Mouse (Mus musculus): ENCODE data around the gene Tmem60.
A peak's percentile ranks its signal among the peaks of the same experiment; 100 is the strongest.

The Tmem60 gene

DNA sequence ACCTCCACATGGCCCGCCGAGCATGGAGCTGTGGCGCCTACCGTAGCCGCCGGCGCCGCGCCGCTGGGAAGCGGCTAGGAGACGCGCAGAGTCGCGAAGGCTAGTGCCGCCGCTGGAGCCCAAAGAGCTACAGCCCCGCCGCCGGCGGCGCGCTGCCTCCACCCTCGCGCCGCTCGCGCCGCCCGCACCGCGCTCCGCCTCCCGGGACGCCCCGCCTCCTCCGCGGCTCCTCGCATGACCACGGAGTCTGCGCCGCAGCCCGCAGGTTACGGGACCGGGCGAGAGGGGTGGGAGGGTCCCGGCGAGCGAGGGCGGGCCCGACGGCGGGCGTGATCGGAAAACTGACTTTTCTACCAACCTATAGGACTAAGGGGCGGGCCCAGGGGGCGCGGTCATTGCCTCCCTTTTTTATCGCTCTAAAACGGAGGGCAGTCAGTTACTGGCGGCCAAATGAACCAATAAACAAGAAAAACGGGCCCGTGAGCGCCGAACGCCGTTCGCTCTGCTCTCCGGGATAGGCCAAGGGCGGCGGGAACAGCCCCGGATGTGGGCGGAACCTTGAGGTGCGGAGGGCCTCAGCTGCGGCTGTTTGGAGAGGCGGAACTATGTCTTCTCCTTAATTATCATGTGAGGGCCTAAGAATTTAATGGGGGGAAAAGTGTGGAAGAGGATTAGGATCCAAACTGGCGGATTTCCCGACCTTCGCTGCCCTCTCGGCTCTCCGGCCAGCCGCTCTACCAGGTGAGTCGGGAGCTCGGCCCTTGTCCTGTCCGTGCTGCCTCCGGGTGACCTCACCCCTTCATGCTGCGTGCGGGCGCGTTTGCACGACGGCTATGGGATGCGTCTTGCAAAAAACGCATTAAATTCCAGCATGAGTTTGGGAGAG lies at the start of gene Tmem60, which contains the start of gene Phtf2:
Gene Tmem60, plus strand, starts transcription at position 277 of the 886 bp plus-strand sequence.
Gene Phtf2, minus strand, starts transcription at position 210 of the 886 bp plus-strand sequence.
- peak; percentile 99 for DNase-seq

DNA sequence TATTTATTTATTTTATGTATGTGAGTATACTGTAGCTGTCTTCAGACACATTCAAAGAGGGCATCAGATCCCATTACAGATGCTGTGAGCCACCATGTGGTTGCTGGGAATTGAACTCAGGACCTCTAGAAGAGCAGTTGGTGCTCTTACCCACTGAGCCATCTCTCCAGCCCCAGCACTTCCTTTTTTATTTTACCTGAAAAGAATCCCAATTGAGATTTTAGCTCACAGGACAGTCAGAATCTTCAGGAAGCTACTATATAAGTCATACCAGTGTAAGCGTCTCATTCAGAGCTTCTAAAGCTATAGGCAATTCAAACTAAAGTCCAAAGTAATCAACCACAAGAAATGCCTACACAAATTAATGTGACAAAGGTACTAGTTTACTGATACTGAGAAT lies 47.6 kb upstream of the Tmem60 start:
- no peak for DNase-seq

DNA sequence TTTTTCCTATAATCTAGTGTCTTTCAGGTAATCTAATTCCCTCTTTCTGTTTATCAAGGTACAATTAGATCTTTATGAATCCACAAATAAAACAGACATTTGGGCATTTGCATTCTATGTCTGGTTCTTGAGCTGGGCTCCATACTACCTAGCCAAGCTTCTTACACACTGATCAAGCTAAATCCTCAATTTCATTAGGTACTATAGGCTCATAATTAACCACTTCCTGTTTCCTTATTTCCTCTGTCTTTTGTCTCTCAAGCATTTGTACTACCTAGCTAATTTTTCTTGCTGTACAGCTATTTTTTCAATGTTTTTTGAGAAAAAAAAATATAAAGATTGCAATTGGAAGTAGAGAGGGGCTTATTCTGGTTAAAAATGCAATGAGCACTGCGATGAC lies 44.9 kb upstream of the Tmem60 start:
- no peak for DNase-seq

GRCm38 (mm10) chr5:20843405-20843804 lies 38.6 kb upstream of the Tmem60 start:
- DNase-seq, result no peak

GRCm38 (mm10) chr5:20843816-20844215 lies 38.2 kb upstream of the Tmem60 start:
- DNase-seq, result no peak

DNA sequence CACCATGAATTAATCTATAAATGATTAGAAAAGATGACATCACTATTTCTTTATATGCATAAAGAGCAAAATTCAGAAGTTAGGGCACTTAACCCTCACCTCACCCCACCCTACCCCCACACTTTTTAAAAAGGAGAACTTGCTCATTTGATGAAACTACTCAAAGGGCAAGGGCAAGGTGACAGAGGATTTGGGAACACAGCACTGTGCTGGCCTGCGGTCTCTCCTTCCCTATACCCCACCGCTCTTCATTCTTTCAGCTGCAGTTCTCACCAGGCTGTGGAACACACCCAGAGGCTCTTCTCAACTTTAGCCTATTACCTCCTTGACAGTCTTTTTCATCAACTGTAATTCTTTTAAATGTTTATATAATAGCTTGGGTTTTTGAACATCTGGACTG lies 35.0 kb upstream of the Tmem60 start:
- DNase-seq, result no peak

- DNase-seq, result no peak
Observed at GRCm38 (mm10) chr5:20855066-20855465, 26.9 kb upstream of the Tmem60 start.

- no peak for DNase-seq
Observed at GRCm38 (mm10) chr5:20858404-20858803, 23.6 kb upstream of the Tmem60 start.

DNA sequence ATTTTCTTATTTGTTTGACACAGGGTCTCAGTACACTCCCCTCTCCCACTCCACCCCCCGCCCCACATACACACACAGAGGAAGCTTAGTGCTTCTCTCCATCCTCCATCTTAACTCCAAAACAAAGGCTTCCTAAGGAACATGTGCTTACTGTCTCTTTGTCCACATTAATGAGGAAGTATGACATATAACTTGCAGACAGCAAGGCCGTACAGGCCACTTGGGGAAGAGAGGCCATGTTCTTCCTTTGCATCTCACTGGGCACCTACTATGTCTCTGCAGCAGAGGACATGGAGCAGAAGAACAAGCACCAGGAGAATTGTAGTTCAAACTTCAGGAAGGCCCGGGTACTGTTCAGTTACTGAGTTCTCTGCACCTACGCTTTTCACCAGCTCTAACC lies 21.4 kb upstream of the Tmem60 start:
- no peak for DNase-seq

GRCm38 (mm10) chr5:20861901-20862300 lies 20.1 kb upstream of the Tmem60 start:
- DNase-seq, result no peak

DNA sequence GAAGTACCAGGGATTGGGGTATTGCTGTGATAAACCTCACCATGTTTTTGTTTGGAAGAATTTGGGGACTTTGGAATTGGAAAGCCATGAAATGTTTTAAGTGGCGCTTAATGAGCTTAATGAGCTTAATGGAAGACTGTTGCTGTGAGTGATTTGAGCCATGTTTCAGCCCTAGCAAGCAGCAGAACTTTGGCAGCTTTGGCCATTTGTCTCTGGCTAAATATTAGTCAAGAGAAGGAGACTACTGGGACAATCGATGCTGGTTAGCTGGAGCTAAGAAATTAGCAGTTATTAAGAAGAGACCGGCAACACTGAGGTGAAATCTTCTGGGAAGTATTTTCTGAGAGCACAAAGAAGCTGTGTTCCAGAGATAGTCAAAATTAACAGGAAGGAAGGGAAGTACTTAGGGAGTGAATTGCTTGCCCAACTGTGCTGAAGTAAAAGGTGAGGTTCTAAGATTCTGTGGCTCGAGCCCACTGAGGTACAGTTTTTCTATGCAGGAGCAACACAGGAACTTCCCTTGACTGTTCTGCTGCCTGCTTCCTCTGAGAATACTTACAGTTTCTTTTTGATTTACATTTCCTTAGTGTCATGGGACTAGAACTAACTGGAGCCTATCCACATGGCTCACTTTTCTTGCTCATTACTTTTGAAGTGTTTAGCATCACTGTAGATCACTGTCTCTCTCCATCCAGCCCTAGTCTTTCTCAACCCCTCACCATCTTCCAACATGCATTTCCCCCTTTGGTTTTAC lies 17.6 kb upstream of the Tmem60 start:
- no peak for DNase-seq

GRCm38 (mm10) chr5:20865193-20865755 lies 16.7 kb upstream of the Tmem60 start:
- DNase-seq, result no peak

DNA sequence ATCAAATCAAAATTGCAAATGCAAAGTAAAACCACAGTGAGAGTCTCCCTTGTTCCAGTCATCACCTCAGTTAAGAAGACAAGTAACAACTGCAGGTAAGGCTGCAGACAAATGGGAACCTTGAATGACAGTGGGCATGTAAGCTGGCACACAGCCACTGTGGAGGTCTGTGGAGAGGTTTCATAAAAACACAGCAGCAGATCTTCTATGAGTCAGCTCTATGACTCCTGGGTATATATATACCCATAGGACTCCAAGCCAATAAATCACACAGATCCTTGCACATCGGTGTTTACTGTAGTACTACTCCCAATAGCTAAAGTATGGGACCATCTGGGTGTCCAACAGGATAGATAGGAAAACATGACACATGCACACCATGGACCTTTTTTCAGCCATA lies 8.8 kb upstream of the Tmem60 start:
- no peak for DNase-seq

- no peak for DNase-seq
Observed at GRCm38 (mm10) chr5:20876934-20877426, 5.0 kb upstream of the Tmem60 start.

DNA sequence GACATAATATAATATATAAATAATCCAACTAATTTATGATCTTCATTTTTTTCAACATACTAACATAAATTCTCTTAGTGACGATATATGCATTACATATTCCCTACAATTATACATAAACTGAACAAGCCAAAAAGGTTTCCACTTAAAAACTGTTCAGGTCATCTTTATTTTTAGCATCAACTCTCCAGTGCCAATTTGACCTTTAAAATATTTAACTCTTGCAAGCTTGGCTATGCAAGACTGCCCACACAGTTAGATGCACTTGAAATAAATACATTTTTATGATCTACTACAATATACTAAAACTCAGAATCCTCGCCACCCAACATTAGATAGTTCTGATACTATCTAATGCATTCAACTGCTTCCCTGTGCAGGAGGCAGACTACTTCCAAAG lies 1.6 kb upstream of the Tmem60 start:
- no peak for DNase-seq

- peak; percentile 45 for DNase-seq
Observed at GRCm38 (mm10) chr5:20880797-20881775, 905 bp upstream of the Tmem60 start.

- no peak for DNase-seq
Observed at GRCm38 (mm10) chr5:20884036-20884620, 2.1 kb downstream of the Tmem60 start.

GRCm38 (mm10) chr5:20897446-20898167 lies 15.6 kb downstream of the Tmem60 start:
- no peak for DNase-seq

DNA sequence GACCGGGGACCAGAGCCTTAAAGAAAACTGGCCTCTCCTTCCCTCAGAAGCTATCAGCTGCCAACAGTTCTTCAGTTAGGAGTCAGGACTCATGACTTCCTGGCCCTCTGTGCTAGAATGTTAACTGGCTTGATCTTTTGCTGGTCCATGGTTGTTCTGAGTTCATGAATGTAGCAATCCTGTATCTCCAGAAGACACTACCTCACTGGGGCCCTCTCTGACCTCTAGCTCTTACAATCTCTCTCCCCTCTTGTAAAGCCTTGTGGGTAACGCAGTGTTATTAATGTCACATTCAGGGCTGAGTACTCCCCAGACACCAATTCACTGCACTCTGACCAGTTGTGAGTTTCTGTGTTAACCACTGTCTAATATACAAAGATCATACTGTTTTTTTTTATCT lies 22.7 kb downstream of the Tmem60 start:
- no peak for DNase-seq

GRCm38 (mm10) chr5:20905437-20905836 lies 23.4 kb downstream of the Tmem60 start:
- no peak for DNase-seq

DNA sequence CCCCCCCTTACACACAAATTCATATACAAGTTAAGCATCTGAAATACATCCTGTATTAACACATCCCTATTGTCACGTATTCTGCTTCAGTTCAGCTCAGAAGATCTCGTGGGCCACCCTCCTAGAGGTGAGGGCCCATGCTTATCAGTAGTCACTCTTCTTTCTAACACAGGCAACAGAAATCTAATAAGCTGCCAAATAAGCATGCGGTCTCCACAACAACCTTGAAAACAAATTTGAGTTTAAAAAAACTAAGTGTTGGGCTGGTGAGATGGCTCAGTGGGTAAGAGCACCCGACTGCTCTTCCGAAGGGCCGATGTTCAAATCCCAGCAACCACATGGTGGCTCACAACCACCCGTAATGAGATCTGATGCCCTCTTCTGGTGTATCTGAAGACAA lies 24.2 kb downstream of the Tmem60 start:
- no peak for DNase-seq

Data from lung, postnatal 36 days (tissue).